Mouse (Mus musculus) thymus, adult 2 months (tissue): ENCODE results near the gene Slc16a6.

Experiments
- CTCF ChIP-seq: fragments of 200-500 bp; IDR thresholded peaks from 2 replicates; pipeline ENCODE4 v1.5.1; 2012; ENCODE audit warnings: mild to moderate bottlenecking, control low read depth, low read length, moderate library complexity, borderline replicate concordance; ENCODE audit not compliant: control insufficient read depth, poor library complexity, insufficient read depth; ENCODE audit errors: extremely low read depth
- POLR2A ChIP-seq: fragments of 200-500 bp; IDR thresholded peaks from 2 replicates; pipeline ENCODE4 v1.6.1; 2012; ENCODE audit warnings: mild to moderate bottlenecking, low read length, control low read depth, moderate library complexity; ENCODE audit not compliant: control insufficient read depth, poor library complexity, insufficient read depth; ENCODE audit errors: extremely low read depth

DNA sequence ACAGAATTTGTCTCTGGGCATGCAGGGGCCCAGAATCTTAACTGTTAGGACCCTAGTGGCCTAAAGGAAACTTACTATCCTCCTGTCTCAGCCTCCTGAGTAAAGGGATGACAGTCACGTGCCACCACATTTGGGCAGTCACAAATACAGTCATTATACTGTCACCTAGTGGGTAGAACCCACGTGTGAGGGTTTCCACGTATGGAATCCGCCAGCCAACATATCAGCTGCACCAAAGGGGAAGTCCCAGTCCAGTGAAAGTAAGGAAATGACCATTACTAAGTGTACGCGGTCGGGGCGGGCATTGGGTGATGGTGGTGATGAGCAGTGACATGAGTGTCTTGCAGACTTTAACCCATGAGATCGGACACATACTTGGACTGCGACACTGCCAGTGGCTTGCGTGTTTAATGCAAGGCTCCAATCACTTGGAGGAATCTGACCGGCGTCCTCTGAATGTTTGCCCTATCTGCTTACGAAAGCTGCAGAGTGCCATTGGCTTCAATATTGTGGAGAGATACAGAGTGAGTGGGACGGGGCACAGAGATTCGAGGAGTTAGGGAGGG lies 39.1 kb downstream of the Slc16a6 start:
- TF ChIP-seq CTCF = no peak
- TF ChIP-seq POLR2A = no peak
